Mouse (Mus musculus) forebrain, embryonic 15.5 days (tissue): ENCODE measurements around the gene Cenpe. TPM values are rescaled to one million over a fixed set of nuclear protein-coding genes. Genes with fewer than 3 reads are reported as not detected.
A peak's percentile ranks its signal among the peaks of the same experiment; 100 is the strongest.

Source experiments
- ATAC-seq: fragments of 200-750 bp; cut with Nextera tagmentation; replicated peaks from 2 replicates; pipeline ENCODE4 v1.8.0; 2017; ENCODE audit warnings: mild to moderate bottlenecking, moderate TSS enrichment, moderate library complexity
- H3K27ac ChIP-seq: fragments of 300-500 bp; sonication (generic); replicated peaks from 2 replicates; pipeline ENCODE4 v1.5.1; 2015; ENCODE audit warnings: mild to moderate bottlenecking, inconsistent platforms
- H3K27me3 ChIP-seq: fragments of 300-500 bp; sonication (generic); 2 replicates; pipeline ENCODE4 v1.6.1; 2015; ENCODE audit warnings: inconsistent platforms
- H3K36me3 ChIP-seq: fragments of 300-500 bp; sonication (generic); 2 replicates; pipeline ENCODE4 v1.6.1; 2015; ENCODE audit warnings: mild to moderate bottlenecking, inconsistent platforms
- H3K4me1 ChIP-seq: fragments of 300-500 bp; sonication (generic); 2 replicates; pipeline ENCODE4 v1.6.1; 2015; ENCODE audit warnings: inconsistent platforms
- H3K4me2 ChIP-seq: fragments of 300-500 bp; sonication (generic); replicated peaks from 2 replicates; pipeline ENCODE4 v1.6.1; 2015; ENCODE audit warnings: mild to moderate bottlenecking, inconsistent platforms
- H3K4me3 ChIP-seq: fragments of 300-500 bp; sonication (generic); 2 replicates; pipeline ENCODE4 v1.5.1; 2015; ENCODE audit warnings: mild to moderate bottlenecking, inconsistent platforms
- H3K9ac ChIP-seq: fragments of 300-500 bp; sonication (generic); replicated peaks from 2 replicates; pipeline ENCODE4 v1.6.1; 2015; ENCODE audit warnings: mild to moderate bottlenecking, inconsistent platforms
- H3K9me3 ChIP-seq: fragments of 300-500 bp; sonication (generic); 2 replicates; pipeline ENCODE4 v1.6.1; 2016; ENCODE audit warnings: inconsistent platforms
- whole genome bisulfite sequencing: fragments of 180-500 bp; shearing (Covaris S2); methylation state at CpG from one replicate; pipeline ENCODE4 v1.1.7; 2015; ENCODE audit warnings: mixed read lengths; 5-methylcytosine and 5-hydroxymethylcytosine counted together
- polyA plus RNA-seq: library from polyadenylated mRNA; unstranded; fragments of >200 nt; fragmentation: Nextera tagmentation; extraction: Ambion mirVana; gene quantifications from 2 replicates; pipeline ENCODE4 v1.2.1, GENCODE M21; 2015

Cenpe gene
- polyA plus RNA-seq, 1 experiment from 2014 or later = 12.6 TPM

DNA sequence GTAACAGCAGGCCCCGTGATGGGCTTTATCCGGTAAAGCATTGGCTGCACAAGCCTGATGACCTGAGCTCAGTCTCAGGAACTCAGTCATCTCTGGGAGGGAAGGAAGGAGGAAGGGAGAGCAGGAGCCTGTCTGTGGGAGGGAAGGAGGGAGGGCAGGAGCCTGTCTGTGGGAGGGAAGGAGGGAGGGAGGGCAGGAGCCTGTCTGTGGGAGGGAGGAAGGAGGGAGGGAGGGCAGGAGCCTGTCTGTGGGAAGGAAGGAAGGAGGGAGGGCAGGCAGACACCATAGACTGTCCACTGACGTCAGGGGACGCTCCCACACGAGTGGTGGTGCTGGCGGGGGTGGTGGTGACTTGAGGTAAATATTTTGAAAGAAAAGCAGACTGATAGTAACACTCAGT lies 36.8 kb downstream of the Cenpe start:
- 87% methylated on average over 6 of the region's 6 CpGs for WGBS
- ATAC-seq = peak; percentile 71; the same call in 1 of the 2 replicates
- no peaks in the 10 kb centered on the region for H3K27me3 ChIP-seq

DNA sequence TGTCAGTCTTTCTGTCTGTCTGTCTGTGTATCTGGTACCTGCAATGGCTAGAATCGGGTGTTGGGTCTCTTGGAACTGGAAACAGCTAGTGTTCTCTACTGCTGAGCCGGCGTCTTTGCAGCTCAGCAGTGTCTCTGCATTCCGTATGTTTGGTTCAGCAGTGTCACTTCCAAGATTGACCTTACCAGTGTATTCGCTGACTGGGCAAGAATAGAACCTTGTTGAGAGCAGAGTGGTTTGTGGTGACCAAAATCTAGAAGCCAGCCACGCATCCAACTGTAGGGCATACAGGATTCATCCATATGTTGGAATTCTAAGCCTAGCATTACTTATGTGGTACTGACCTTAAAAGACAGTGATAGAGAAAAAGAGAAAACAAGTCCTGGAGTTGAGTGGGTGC lies 39.5 kb downstream of the Cenpe start:
- H3K27ac ChIP-seq = no peak overlapping the region
- ATAC-seq = no peak
- no peak overlapping the region for H3K4me3 ChIP-seq
- no peaks in the 10 kb centered on the region for H3K27me3 ChIP-seq
- WGBS = 94% methylated on average over 6 of the region's 6 CpGs
- H3K9me3 ChIP-seq = no peaks in the 10 kb centered on the region
- peaks cover 26% of the 10 kb centered on the region for H3K36me3 ChIP-seq
- no peaks in the 10 kb centered on the region for H3K4me1 ChIP-seq
- no peak overlapping the region for H3K9ac ChIP-seq
- no peak overlapping the region for H3K4me2 ChIP-seq

More for the DNA sequence above, 36.8 kb downstream of the Cenpe start:
- H3K4me3 ChIP-seq = no peak overlapping the region
- no peaks in the 10 kb centered on the region for H3K4me1 ChIP-seq
- peaks cover 24% of the 10 kb centered on the region for H3K36me3 ChIP-seq
- no peaks in the 10 kb centered on the region for H3K9me3 ChIP-seq
- no peak overlapping the region for H3K27ac ChIP-seq
- H3K9ac ChIP-seq = no peak overlapping the region
- H3K4me2 ChIP-seq = no peak overlapping the region

DNA sequence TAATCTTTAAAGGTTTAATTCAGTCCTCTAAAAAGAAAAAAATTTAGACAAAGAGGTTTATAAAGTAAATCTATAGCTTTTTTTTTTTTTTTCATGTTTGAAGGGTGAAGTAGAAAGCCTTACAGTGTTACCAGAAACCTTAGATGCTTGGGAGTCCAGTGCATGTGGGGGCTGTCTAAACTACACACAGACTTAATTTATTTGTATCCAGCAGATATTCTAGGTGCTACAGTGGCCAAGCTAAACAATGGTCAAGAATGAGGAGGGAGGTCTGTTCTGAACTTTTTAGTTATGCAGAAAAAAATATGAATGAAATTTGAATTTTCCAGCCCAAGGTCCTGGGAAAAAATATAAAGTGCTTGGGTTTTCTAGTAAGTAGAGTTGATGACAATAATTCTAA lies 42.4 kb downstream of the Cenpe start:
- Histone ChIP-seq H3K4me2 (no peak overlapping the region), H3K36me3 (peaks cover 27% of the 10 kb centered on the region), H3K9me3 (no peaks in the 10 kb centered on the region), H3K27me3 (no peaks in the 10 kb centered on the region), H3K27ac (no peak overlapping the region), H3K9ac (no peak overlapping the region), H3K4me1 (no peaks in the 10 kb centered on the region), H3K4me3 (no peak overlapping the region)
- ATAC-seq = no peak

DNA sequence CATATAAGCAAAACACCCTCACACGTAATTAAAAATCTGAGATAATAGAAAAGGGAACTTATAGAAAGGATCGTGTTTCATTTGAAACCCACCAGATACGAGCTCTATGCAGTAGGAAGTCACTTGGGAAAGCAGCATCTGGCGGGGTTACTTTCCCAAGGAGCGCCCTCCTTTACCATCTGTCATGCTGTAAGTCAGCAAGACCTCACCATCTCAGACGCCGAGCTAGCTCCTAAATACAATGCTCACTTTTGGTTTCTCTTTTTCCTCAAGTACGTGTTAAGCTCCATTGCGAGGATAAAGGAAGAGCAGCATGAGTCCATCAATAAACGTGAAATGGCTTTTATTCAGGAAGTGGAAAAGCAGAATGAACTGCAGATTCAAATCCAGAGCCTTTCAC lies 46.6 kb downstream of the Cenpe start:
- no peak for ATAC-seq
- Histone ChIP-seq H3K4me1 (no peaks in the 10 kb centered on the region), H3K4me2 (no peak overlapping the region), H3K4me3 (no peak overlapping the region), H3K27me3 (no peaks in the 10 kb centered on the region), H3K27ac (no peak overlapping the region), H3K36me3 (peaks cover 31% of the 10 kb centered on the region), H3K9ac (no peak overlapping the region), H3K9me3 (no peaks in the 10 kb centered on the region)
- 81% methylated on average over 10 of the region's 10 CpGs for WGBS

DNA sequence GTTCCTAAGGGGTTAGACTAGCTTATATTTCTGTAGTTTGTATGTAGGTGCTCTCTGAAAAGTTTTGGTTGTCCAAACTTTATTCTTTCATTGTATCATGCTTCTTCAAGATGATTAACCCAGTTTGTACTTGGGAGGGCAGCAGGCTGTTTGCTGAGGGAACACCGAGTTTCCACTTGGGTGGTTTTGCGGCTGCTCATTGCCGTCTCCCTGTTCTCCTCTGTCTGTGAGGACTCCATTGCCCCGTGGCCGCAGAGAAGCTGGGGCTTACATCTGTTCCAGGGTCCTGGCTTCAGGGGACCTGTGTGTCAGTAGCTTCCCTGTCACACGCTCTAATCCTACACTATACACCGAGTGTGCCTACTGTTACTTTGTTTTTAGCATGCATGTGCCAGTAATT lies 47.9 kb downstream of the Cenpe start:
- Histone ChIP-seq H3K27me3 (no peaks in the 10 kb centered on the region), H3K9ac (no peak overlapping the region), H3K27ac (no peak overlapping the region), H3K9me3 (no peaks in the 10 kb centered on the region), H3K4me1 (no peaks in the 10 kb centered on the region), H3K36me3 (peaks cover 31% of the 10 kb centered on the region), H3K4me3 (no peak overlapping the region), H3K4me2 (no peak overlapping the region)
- no peak for ATAC-seq
- WGBS = 87% methylated on average over 7 of the region's 7 CpGs

DNA sequence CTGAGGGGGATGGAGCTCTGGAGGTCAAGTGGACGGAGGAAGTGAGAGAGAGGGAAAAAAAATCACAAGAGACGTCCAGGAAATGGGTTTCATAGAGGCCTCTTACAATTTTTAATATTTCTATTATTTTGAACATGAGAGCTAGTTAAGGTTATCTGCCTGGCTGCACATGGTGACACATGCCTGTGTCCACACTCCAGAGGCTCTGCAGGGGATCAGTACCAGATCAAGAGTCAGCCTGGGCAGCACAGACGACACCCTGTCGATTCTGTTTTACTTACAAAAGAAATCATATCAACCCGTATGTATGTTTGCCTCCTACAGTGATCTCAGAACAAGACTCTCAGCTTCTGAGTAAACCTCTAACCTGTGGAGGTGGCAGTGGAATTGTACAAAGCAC lies 56.3 kb downstream of the Cenpe start:
- Histone ChIP-seq H3K4me2 (no peak overlapping the region), H3K9ac (no peak overlapping the region), H3K27ac (no peak overlapping the region), H3K4me1 (no peaks in the 10 kb centered on the region), H3K27me3 (no peaks in the 10 kb centered on the region), H3K36me3 (peaks cover 18% of the 10 kb centered on the region), H3K9me3 (no peaks in the 10 kb centered on the region), H3K4me3 (no peak overlapping the region)
- ATAC-seq = no peak
- WGBS = 86% methylated on average over 5 of the region's 5 CpGs

DNA sequence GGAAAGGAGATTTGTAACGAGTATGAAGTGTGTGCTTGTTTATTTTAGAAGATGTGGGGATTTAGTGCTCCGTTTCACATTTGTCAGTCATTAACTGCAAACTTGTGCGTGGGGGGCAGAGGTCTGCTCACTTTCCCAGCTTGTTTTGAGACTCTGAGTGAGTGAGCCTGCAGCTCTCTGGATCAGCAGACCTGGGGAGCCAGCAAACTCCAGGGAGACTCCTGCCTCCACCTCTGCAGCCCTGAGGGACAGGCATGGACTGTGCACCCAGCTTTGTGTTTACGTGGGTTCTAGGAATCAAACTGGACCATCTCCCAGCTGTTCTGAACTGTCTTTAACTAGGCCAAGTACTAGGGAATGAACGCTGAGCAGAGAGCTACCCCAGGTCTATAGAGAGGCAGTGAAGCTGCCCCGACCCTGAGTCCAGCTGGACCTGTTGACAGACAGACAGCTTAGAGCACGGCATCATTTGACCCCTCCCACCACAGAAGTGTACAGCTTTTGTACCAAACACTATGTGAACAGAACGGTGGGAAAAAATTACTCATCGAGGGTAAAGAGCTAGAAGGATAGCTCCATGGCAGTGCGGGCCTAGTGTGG lies 57.2 kb downstream of the Cenpe start:
- ATAC-seq = no peak
- Histone ChIP-seq H3K9ac (no peak overlapping the region), H3K4me3 (no peak overlapping the region), H3K9me3 (no peaks in the 10 kb centered on the region), H3K4me1 (no peaks in the 10 kb centered on the region), H3K27me3 (no peaks in the 10 kb centered on the region), H3K27ac (no peak overlapping the region), H3K4me2 (no peak overlapping the region), H3K36me3 (peaks cover 18% of the 10 kb centered on the region)
- 93% methylated on average over 10 of the region's 10 CpGs for WGBS

DNA sequence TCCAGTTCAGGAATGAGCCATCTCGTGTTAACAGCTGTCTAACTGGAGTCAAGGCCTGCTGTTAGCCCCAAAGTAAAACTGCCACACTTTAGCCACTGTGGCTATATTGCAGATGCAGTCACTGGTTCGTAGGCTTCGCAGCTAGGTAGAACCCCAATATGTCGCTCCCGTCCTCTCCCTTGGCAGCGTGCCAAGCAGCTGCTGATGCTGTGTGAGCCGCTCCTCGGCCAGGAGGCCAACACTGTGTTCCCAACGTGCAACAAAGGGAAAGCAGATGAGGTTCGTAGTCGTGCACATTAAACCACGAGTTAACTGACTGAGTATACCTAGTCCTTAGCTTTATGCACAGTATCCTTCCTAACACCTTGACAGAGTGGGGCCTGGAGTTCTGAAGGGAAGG lies 60.3 kb downstream of the Cenpe start:
- no peak; the same call in 1 of the 2 replicates for ATAC-seq
- Histone ChIP-seq H3K27ac (no peak overlapping the region), H3K4me2 (no peak overlapping the region), H3K4me1 (no peaks in the 10 kb centered on the region), H3K9ac (no peak overlapping the region), H3K27me3 (no peaks in the 10 kb centered on the region), H3K9me3 (no peaks in the 10 kb centered on the region), H3K36me3 (peaks cover 11% of the 10 kb centered on the region; the same call in 1 of the 2 replicates), H3K4me3 (no peak overlapping the region)
- 62% methylated on average over 12 of the region's 12 CpGs for WGBS

DNA sequence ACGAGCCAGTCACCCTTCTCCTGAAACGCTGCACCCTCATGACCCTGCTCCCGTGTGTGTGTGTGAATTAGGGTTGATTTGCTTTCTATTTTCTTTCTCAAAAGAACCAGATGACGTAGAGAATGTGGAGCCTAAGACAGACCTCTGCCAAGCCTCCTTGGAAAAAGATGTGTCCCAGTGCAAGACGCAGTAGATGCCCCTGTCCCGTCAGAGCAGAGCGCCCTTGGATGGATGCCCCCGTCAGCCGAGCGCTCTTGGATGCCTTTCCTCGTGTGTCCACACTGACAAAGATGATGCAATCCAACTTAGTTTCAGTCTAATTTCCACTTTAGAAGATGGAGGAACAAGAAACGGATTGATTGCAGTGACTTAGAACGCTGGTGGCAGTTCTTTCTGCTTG lies 60.7 kb downstream of the Cenpe start:
- Histone ChIP-seq H3K9me3 (no peaks in the 10 kb centered on the region), H3K36me3 (peaks cover 11% of the 10 kb centered on the region; the same call in 1 of the 2 replicates), H3K4me2 (no peak overlapping the region), H3K4me3 (no peak overlapping the region), H3K27ac (no peak overlapping the region), H3K9ac (no peak overlapping the region), H3K27me3 (no peaks in the 10 kb centered on the region), H3K4me1 (no peaks in the 10 kb centered on the region)
- ATAC-seq = no peak; the same call in 1 of the 2 replicates
- WGBS = 85% methylated on average over 13 of the region's 13 CpGs

DNA sequence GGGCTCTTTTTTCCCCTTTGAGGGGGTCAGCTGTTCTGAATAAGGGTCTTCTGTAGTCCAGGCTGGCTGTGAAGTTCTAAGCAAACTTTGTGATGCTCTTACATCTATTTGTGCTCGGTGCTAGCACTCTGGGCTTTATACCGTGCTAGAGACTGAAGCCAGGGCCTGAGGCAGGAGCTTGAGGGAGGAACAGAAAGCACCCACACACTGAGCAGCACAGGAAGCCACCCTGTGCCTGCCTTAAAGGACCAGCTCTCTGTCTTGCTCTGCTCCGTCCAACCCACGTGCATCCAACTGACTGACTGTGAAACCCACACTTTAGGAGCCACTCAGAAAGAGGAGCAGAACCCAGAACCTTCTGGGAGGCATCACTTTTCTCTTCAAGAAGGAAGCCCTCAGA lies 67.8 kb downstream of the Cenpe start:
- Histone ChIP-seq H3K4me3 (no peak overlapping the region), H3K27ac (no peak overlapping the region), H3K36me3 (no peaks in the 10 kb centered on the region), H3K27me3 (no peaks in the 10 kb centered on the region), H3K9me3 (no peaks in the 10 kb centered on the region), H3K9ac (no peak overlapping the region), H3K4me2 (no peak overlapping the region), H3K4me1 (peaks cover 4% of the 10 kb centered on the region; the same call in 1 of the 2 replicates)
- 81% methylated on average over 4 of the region's 4 CpGs for WGBS
- peak; percentile 28; the same call in 1 of the 2 replicates for ATAC-seq

DNA sequence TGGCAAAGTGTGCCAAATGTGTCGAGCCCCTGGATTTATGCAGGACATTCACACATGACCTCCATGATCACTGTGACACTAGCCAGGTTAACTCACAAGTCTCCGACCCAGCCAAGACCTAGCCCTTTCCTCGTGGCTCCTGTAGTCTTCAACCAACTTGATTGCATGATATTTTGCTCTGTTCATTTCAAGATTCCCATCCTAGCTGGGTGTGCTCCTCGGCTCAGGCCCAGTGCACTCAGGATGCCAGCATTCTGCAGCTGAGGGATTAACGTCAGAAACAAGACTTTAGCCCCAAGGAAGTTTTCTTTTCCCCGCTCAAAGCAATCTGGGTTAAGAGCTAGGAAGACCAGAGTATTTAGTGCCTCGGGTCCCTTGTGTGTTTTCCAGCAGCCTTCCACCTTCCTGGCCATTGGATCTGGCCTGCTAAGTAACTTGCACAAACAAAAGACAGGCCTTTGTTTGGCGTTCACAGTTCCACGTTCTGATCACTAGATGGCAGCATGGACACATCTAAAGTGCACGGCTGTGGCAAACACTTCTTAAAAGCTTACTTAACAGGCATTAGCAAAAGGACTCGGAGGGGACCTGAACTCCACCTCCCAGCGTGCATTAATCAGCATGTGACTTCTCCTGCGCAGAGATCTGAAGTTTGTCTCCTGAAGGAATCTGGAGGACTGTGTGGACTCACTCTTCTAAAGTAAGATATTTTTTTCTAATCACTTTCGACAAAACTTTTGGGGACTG lies 68.5 kb downstream of the Cenpe start, which contains the start of gene Bdh2:
Gene Bdh2, plus strand, starts transcription at position 553 of the 747 bp plus-strand sequence.
- ATAC-seq = peak; percentile 86
- Histone ChIP-seq H3K9me3 (no peaks in the 10 kb centered on the region), H3K4me3 (no peak within 1 kb of the TSS), H3K36me3 (no peaks in the 10 kb centered on the region), H3K27me3 (no peaks in the 10 kb centered on the region), H3K27ac (peak within 1 kb of the TSS; percentile 6), H3K4me2 (peak within 1 kb of the TSS; percentile 24; the same call in 1 of the 2 replicates), H3K9ac (peak within 1 kb of the TSS; percentile 22; the same call in 1 of the 2 replicates), H3K4me1 (peaks cover 4% of the 10 kb centered on the region; the same call in 1 of the 2 replicates)
- 20% methylated on average over 14 of the region's 14 CpGs for WGBS

DNA sequence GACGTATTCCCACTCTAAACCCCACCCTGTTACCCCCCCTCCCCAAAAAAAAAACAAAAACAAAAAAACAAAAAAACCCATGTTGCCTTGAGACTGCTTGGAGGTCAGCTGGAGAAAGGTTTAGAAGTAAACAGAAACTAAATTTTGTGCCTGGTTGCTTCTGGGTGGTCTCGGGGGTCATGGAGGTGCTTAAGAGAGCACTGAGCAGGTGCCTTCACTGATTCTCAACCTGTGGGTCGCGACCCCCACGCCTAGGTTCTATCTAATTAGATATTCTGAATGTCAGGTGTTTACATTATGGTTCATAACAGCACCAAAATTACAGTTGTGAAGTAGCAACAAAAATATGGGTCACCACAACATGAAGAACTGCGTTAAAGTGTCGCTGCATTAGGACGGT lies 69.4 kb downstream of the Cenpe start:
- H3K27me3 ChIP-seq = no peaks in the 10 kb centered on the region
- WGBS = 82% methylated on average over 8 of the region's 8 CpGs
- H3K36me3 ChIP-seq = no peaks in the 10 kb centered on the region
- H3K27ac ChIP-seq = no peak overlapping the region
- H3K9me3 ChIP-seq = no peaks in the 10 kb centered on the region
- H3K4me3 ChIP-seq = no peak overlapping the region
- no peak for ATAC-seq
- no peak overlapping the region for H3K4me2 ChIP-seq
- no peak overlapping the region for H3K9ac ChIP-seq
- peaks cover 4% of the 10 kb centered on the region; the same call in 1 of the 2 replicates for H3K4me1 ChIP-seq
